Mouse (Mus musculus): ENCODE data around the gene Serpina11. TPM values are rescaled to one million over a fixed set of nuclear protein-coding genes. Genes with fewer than 3 reads are reported as not detected.

Serpina11 gene
- not detected in 2 replicates for polyA plus RNA-seq (2012; rRNA removed)

DNA sequence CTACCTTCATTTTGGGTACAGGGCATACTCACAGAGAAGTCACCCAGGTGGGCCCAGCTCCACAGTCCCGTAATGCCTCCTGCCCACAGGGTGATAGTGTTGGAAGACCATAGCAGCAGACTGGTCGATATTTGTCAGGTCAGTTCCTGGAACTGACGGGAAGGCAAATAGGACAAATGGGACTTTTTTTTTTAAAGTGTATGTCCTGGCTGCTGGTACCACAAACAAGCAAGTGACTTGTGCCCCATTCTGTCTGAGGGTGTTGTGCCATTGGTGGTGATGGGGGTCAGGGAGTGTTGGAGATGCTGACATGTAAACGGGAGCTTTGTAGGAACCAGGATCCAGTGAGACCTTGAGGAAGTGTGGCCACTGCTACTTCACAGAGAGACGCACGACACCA lies at the start of gene Serpina11:
Gene Serpina11, minus strand, starts transcription at position 101 of the 400 bp plus-strand sequence.
- TF ChIP-seq CTCF (IDR thresholded peaks at IDR 0.05; ENCODE audit: borderline replicate concordance, extremely low read depth, insufficient read depth, insufficient read length): no peak
- no peak for TF ChIP-seq POLR2A (IDR thresholded peaks at IDR 0.05; ENCODE audit: borderline replicate concordance, extremely low read depth, insufficient read depth, insufficient read length, poor library complexity, severe bottlenecking)
- DNase-seq (ENCODE audit: low read depth): no peak

DNA sequence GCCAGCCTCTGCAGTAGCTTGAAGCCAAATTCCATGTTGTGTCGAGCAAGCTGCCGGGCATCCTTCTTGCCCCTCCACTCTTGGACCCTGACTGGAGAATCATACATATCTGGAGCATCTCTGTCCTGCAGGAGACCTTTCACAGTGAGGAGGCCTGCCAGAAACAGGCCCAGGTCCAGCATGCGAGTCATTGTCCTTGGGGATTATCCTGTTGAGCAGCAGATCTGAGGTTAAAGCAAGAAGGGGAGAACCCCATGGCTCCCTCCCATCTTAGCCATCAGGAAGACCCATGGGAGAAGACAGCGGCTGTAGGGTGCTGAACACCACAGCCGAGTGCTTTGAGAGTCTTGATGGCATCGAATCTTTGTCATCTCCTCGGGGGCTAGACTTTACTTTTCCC lies 48.4 kb upstream of the Serpina11 start:
- TF ChIP-seq CTCF (IDR thresholded peaks at IDR 0.05; ENCODE audit: borderline replicate concordance, extremely low read depth, insufficient read depth, insufficient read length) (no peak), POLR2A (IDR thresholded peaks at IDR 0.05; ENCODE audit: borderline replicate concordance, extremely low read depth, insufficient read depth, insufficient read length, poor library complexity, severe bottlenecking) (no peak)
- DNase-seq (ENCODE audit: low read depth): no peak

DNA sequence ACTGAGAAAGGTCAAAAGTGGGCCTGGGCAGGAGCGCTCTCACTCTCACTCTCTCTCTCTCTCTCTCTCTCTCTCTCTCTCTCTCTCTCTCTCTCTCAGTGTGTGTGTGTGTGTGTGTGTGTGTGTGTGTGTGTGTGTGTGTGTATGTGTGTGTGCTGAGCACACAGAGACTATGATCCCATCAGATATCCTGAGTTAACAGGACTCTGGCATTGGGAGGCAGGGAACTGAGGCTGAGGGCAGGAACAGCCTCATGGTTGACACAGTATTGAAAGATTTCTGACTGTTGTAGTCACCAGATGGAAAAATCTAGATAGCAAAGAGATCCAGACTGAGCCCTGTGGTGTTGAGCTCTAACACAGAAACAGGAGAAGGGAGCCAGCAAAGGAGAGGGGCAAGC lies 44.0 kb upstream of the Serpina11 start:
- TF ChIP-seq CTCF (IDR thresholded peaks at IDR 0.05; ENCODE audit: borderline replicate concordance, extremely low read depth, insufficient read depth, insufficient read length) (no peak), POLR2A (IDR thresholded peaks at IDR 0.05; ENCODE audit: borderline replicate concordance, extremely low read depth, insufficient read depth, insufficient read length, poor library complexity, severe bottlenecking) (no peak)
- DNase-seq (ENCODE audit: low read depth): no peak

DNA sequence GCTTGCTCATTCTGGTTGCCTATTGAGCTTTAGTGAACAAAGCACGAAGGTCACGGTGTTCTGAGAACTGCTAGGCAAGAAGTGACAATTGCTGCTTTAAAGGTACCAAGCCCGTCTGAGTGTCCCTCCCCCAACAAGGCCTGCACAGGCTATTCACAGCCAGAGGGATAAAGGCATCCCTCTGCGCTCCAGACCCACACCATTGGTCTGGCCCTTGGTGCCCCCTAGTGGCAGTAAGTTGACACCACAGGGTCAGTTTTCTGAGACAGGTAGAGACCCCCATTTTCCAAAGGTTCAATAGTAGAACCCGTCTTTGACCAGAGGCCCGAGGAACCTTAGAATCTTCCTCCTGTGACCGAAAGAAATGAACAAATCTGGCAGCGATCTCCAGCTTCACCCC lies 40.2 kb upstream of the Serpina11 start:
- DNase-seq (ENCODE audit: low read depth): peak; percentile 18
- peak; percentile 52; the same call in 1 of the 2 replicates for TF ChIP-seq CTCF (IDR thresholded peaks at IDR 0.05; ENCODE audit: borderline replicate concordance, extremely low read depth, insufficient read depth, insufficient read length)
- no peak for TF ChIP-seq POLR2A (IDR thresholded peaks at IDR 0.05; ENCODE audit: borderline replicate concordance, extremely low read depth, insufficient read depth, insufficient read length, poor library complexity, severe bottlenecking)

DNA sequence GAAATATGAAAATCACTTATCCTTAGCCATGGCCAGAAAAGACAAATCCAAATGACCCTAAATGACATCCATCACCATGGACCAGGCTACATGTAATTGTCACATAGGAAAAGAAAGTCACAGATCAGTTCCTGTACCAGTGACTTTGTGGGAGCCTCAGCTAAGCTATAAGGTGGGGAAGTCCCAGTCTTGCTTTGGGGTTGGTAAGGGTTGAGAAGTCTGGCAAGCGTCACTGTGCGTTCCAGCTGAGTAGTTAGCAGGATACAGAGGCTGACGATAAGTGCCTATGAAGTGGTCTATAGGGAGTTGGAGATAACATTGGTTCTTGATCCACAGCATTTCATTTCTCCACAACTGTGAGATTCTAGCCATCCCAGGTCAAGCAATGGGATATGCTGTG lies 25.5 kb upstream of the Serpina11 start:
- TF ChIP-seq POLR2A (IDR thresholded peaks at IDR 0.05; ENCODE audit: borderline replicate concordance, extremely low read depth, insufficient read depth, insufficient read length, poor library complexity, severe bottlenecking) (no peak), CTCF (IDR thresholded peaks at IDR 0.05; ENCODE audit: borderline replicate concordance, extremely low read depth, insufficient read depth, insufficient read length) (no peak)

DNA sequence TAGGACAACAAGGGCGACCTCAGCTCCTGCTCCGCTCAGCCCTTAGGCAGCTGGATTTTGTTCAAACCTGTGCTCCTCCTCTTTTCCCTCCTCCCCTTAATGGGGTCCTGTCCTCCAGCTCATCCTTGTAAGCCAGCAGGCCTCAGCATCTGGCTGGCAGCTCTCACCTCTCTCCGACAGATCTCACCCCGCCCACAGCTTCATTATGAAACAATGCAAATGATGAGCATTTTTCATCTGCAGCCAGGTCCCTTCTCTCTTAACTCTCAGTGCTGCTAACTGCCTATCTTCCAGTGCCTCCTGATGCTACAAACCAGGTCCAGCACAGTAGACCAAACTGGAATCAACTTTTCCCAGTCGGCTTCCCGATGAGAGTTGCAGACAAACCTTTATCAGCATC lies 23.9 kb upstream of the Serpina11 start, which contains the start of gene Serpina9:
Gene Serpina9, minus strand, starts transcription at position 136 of the 400 bp plus-strand sequence.
- no peak for DNase-seq (ENCODE audit: low read depth)
- TF ChIP-seq POLR2A (IDR thresholded peaks at IDR 0.05; ENCODE audit: borderline replicate concordance, extremely low read depth, insufficient read depth, insufficient read length, poor library complexity, severe bottlenecking) (no peak), CTCF (IDR thresholded peaks at IDR 0.05; ENCODE audit: borderline replicate concordance, extremely low read depth, insufficient read depth, insufficient read length) (no peak)

More for the DNA sequence above, 25.5 kb upstream of the Serpina11 start:
- no peak for DNase-seq (ENCODE audit: low read depth)

DNA sequence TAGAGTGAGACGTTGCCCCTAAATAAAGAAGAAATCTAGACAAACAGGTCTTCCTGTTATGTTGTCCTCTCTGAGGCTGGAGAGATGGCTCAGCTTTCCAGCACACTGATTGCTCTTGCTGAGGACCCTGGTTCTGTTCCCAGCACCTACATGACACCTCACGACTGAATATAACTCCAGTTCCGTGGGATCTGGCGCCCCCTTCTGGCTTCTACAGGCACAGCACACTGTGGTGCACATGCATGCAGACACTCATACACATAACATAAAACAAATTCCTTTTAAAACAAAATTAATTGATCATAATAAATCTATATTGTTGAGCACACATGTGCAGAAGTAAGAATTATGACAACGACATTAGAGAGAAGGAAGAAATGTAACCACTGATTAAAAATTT lies 14.9 kb upstream of the Serpina11 start:
- TF ChIP-seq POLR2A (IDR thresholded peaks at IDR 0.05; ENCODE audit: borderline replicate concordance, extremely low read depth, insufficient read depth, insufficient read length, poor library complexity, severe bottlenecking) (no peak), CTCF (IDR thresholded peaks at IDR 0.05; ENCODE audit: borderline replicate concordance, extremely low read depth, insufficient read depth, insufficient read length) (peak; percentile 7; the same call in 1 of the 2 replicates)
- no peak for DNase-seq (ENCODE audit: low read depth)

DNA sequence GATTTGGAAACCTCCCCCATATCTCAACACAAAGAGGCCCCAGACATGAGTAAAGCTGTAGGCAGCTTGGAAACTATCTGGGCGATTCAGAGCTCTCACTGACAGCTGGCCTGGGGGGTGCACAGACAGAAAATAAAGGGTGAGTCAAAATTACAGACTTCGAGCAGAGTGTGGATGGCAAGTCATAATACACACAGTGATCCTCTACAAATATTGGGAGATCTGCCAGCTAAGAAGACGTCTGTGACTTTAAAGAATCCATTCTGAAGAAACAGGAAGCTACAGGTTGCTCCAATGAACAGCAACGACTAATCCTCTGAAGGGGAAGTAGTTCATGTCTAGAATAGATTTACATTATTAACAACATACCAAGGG lies 13.5 kb upstream of the Serpina11 start:
- no peak for DNase-seq (ENCODE audit: low read depth)
- TF ChIP-seq POLR2A (IDR thresholded peaks at IDR 0.05; ENCODE audit: borderline replicate concordance, extremely low read depth, insufficient read depth, insufficient read length, poor library complexity, severe bottlenecking) (no peak), CTCF (IDR thresholded peaks at IDR 0.05; ENCODE audit: borderline replicate concordance, extremely low read depth, insufficient read depth, insufficient read length) (no peak)

DNA sequence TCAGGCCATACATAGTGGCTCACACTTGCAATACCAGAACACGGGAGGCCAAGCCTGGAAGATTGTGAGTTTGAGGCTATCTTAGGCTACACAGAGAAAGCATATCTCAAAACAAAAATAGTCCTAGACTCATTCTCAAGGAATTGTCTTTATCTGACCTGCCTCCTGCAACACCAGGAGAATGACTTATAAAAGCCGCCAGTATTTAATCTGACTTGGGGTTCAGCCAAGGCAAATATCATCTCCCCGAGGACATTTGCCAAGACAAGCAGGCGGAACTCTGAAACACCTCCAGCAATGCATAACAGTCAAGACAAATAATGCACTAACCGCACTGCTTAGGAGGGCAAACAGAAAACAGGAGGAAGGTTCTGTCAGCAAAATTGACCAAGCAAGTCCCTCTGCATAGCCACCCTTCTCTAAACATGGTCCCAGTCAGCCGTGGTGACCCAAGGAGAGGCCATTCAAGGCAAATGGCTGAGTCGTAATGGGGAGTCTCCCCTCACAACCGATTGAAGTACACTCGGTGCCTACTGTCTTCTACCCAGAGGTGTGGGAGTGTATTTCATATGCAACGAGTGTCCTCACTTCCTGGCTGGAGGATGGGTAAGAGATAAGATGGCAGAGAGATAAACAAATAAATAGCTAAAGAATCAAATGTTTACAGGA lies 12.9 kb upstream of the Serpina11 start:
- peak; percentile 23 for DNase-seq (ENCODE audit: low read depth)
- TF ChIP-seq POLR2A (IDR thresholded peaks at IDR 0.05; ENCODE audit: borderline replicate concordance, extremely low read depth, insufficient read depth, insufficient read length, poor library complexity, severe bottlenecking) (no peak), CTCF (IDR thresholded peaks at IDR 0.05; ENCODE audit: borderline replicate concordance, extremely low read depth, insufficient read depth, insufficient read length) (no peak)

DNA sequence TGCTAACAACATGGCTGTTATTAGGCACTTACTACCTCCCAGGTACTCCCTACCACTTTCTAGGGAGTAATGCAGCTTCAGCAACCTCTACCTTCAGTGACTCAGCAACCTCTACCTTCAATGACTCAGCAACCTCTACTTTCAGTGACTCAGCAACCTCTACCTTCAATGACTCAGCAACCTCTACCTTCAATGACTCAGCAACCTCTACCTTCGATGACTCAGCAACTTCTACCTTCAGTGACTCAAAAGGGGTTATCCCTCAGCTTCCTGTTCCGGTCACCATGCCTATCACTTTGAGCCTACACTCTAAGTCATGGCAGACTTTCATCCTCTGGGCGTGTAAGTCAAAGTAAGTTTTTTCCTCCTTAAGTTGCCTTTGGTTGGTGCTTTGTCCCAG lies 10.8 kb upstream of the Serpina11 start:
- no peak for TF ChIP-seq POLR2A (IDR thresholded peaks at IDR 0.05; ENCODE audit: borderline replicate concordance, extremely low read depth, insufficient read depth, insufficient read length, poor library complexity, severe bottlenecking)
- TF ChIP-seq CTCF (IDR thresholded peaks at IDR 0.05; ENCODE audit: borderline replicate concordance, extremely low read depth, insufficient read depth, insufficient read length): no peak
- DNase-seq (ENCODE audit: low read depth): no peak

DNA sequence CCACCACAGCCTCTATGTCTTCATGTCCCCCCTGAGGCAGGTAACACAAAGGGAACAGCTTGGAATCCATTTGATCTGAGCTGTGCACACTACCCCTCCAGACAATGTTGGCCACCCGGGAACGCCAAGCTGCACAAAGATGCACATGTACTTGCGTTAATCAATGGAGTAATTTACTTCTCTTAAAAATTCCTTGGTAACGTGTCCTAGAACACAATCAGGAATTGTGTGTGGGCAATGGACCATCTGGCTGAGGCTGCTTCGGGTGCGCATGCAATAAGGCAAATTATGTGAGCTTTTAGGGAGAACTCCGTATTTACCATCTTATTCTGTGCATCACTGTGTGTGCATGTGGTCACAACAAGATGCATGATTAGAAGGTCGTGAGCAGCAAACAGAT lies 9.9 kb upstream of the Serpina11 start:
- TF ChIP-seq POLR2A (IDR thresholded peaks at IDR 0.05; ENCODE audit: borderline replicate concordance, extremely low read depth, insufficient read depth, insufficient read length, poor library complexity, severe bottlenecking) (no peak), CTCF (IDR thresholded peaks at IDR 0.05; ENCODE audit: borderline replicate concordance, extremely low read depth, insufficient read depth, insufficient read length) (no peak)

DNA sequence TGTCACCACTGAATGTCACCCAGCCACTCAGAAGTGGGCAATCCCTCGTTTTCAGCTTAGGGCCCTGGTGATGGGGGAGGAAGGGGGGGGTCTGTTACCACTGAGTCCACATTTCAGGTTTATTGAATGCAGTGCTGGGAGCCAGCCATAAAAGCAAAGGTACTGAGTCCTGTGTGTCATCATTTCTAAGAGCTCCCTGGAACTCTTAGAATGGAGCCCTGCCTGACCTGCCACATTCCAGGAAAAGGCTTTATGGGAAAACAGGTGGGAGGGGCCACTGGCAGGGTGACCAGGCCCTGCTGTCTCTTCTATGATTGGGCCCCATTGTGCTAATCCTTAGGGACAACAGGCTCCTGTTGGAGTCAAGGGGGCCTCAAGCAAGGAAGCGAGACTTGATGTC lies 6.8 kb upstream of the Serpina11 start:
- no peak for DNase-seq (ENCODE audit: low read depth)
- TF ChIP-seq POLR2A (IDR thresholded peaks at IDR 0.05; ENCODE audit: borderline replicate concordance, extremely low read depth, insufficient read depth, insufficient read length, poor library complexity, severe bottlenecking) (no peak), CTCF (IDR thresholded peaks at IDR 0.05; ENCODE audit: borderline replicate concordance, extremely low read depth, insufficient read depth, insufficient read length) (no peak)

More for the DNA sequence above, 9.9 kb upstream of the Serpina11 start:
- DNase-seq (ENCODE audit: low read depth): no peak
